Mouse (Mus musculus): ENCODE measurements around the gene Stk24. TPM values are rescaled to one million over a fixed set of nuclear protein-coding genes. Genes with fewer than 3 reads are reported as not detected.

Stk24 gene
- polyA plus RNA-seq, 1 experiment from 2014 or later, result 57.7 TPM

DNA sequence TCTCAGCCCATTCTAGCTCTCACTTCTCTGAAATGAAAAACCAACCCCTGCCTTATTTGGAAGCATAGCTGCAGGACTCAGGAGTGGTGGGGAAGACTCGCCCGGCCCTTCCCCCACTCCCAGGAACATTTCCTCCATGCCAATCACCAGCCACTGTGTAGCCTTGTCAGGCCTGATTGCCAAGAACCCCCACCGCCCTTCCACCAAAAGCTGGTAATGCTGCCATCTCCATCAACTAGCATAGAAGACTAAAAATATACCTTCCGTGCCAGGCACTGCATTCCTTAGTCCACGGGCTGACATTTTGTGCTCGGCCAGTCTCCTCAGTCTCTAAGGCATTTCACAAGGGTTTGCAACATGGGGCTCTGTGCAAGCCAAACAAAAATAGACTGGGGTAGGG is 109.3 kb downstream of the Stk24 start:
- no peak for DNase-seq (ENCODE audit: low spot score)

DNA sequence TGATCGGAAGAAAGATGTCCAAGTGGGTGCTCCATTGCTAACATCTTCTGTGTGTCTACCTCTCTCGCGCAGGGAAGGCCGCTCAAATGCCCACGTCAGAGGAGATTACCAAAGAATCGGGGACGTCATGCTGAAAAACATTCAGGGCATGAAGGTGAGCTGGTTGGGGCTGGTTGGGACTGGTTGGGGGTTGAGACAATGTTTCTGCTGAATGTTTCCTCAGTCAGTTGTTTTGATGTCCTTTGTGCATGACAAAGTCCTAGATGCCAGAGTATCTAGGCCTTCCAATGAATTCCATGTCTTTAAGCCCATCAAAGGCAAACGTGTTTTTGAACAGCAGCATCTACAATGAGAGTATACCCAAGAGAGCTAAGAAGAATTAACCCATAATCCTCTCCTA is 112.0 kb downstream of the Stk24 start:
- DNase-seq (ENCODE audit: low spot score), result no peak

DNA sequence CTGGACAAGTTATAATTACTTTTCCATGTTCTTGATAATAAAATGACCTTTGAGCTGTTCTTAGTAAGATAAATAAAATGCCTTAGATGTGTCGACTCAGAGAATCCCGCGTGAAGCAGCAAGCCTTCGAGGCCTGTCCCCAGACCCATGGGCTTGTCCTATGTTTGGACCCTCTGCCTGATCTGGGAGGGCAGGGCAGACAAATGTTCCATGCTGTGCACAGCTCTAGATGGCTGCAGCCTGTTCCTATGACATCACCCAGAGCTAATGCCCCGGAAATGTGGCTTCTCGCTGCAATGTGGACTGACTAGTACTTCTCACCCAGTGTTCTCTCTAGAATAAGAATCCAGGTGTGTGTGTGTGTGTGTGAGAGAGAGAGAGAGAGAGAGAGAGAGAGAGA is 115.4 kb downstream of the Stk24 start:
- DNase-seq (ENCODE audit: low spot score), result no peak

DNA sequence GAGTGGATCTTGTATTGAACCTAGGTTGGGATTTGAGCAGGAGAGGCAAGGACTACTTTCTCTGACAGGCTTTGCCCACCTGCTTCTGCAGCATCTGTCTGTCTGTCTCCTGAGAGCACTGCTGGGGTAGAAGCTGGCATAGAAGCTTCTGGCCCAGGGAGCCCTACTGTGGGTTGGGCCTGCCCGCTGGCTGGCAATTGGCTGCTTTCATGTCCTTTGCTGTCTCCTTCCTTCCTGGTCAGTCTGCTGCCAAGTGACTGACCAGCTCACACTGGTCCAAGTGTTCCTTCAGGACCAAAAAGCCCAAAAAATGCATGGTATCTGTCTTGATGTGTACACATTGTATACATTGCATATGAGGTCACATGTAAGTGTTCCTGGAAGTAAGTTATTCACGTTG is 115.9 kb downstream of the Stk24 start:
- DNase-seq (ENCODE audit: low spot score), result no peak

- DNase-seq (ENCODE audit: low spot score), result peak; percentile 29
Observed at GRCm38 (mm10) chr14:121262606-121263005, 117.2 kb downstream of the Stk24 start.

- DNase-seq (ENCODE audit: low spot score), result peak; percentile 31
Observed at GRCm38 (mm10) chr14:121261229-121261879, 118.5 kb downstream of the Stk24 start.

- peak; percentile 59 for DNase-seq (ENCODE audit: low spot score)
Observed at GRCm38 (mm10) chr14:121259789-121260188, 120.0 kb downstream of the Stk24 start.

- no peak for DNase-seq (ENCODE audit: low spot score)
Observed at GRCm38 (mm10) chr14:121259332-121259731, 120.5 kb downstream of the Stk24 start.

- no peak for DNase-seq (ENCODE audit: low spot score)
Observed at GRCm38 (mm10) chr14:121256896-121257295, 122.9 kb downstream of the Stk24 start.

DNA sequence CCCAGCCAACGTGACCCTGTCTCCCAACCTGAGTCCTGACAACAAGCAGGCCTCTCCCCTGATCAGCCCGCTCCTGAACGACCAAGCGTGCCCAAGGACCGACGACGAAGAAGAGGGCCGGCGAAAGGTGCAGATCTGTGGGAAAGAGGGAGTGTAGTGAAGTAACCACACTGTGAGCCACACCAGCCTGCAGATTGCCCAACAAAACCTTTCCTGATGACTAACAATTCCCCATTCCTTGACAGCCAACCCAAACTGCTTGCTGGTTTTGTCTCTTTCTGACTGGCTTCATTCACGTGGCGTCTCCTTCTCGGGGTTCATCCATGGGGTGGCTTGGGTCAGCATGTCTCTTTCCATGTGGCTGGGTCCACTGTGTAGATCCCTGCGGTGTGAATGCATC is 124.3 kb downstream of the Stk24 start:
- no peak for DNase-seq (ENCODE audit: low spot score)

- no peak for DNase-seq (ENCODE audit: low spot score)
Observed at GRCm38 (mm10) chr14:121254869-121255268, 124.9 kb downstream of the Stk24 start.

GRCm38 (mm10) chr14:121252542-121252941 is 127.3 kb downstream of the Stk24 start:
- DNase-seq (ENCODE audit: low spot score), result no peak

GRCm38 (mm10) chr14:121251708-121252107 is 128.1 kb downstream of the Stk24 start:
- no peak for DNase-seq (ENCODE audit: low spot score)

DNA sequence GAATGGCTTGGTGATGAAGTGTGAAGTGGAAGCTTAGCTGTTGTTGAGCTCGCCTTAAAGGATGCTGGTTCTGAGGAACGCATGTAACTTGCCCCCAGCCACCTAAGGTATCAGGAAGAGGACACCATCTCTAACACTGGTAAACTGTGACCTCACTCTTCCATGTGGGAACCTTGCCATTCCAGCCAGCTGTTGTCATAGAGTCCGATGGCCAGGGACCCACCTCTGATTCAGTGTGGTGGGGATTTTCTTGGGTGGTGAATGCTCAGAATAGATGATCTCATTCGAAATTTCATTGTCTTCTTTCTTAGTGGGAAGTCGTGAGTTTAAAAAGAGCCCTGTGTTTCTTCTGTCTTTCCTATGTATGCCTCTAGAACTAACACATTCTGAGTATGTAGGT is 128.7 kb downstream of the Stk24 start:
- no peak for DNase-seq (ENCODE audit: low spot score)

DNA sequence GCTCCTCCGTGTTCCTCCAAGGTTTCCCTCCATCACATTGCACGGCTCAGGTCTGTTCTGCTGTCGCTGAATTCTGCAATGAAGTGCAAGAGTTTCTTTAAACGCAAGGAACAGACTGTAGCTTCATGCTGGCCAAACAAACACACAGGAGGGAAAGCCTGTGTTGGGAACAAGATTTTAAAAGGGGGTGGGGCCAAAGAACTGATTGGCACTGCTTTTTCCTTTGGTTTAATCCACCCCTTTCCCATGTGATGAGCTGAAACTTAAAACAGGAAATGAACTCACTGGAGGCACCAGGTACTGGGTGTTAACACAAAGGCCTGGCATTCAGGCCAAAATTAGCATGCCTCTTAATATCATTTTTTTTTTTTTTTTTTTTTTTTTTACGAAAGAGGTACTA is 131.5 kb downstream of the Stk24 start:
- no peak for DNase-seq (ENCODE audit: low spot score)

DNA sequence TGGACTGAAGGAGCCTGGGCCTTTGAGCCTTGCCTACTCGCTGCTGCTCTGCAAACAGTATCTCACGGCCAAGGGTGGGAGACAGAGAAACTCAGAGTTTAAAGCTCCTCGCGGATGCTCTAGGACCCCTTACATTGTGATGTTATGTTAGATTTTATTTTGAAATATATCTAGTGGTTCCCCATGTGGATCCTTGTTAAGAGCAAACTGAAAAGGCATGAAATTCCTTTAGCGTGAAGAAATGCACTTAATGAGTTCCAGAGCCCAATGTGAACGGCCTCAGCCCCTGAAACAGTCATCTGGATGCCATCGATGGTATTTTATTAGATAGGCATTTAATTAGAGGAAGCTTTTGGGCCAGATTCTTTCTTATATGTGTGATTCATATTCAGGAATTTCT is 132.5 kb downstream of the Stk24 start:
- no peak for DNase-seq (ENCODE audit: low spot score)

- DNase-seq (ENCODE audit: low spot score), result no peak
Observed at GRCm38 (mm10) chr14:121246048-121246731, 133.6 kb downstream of the Stk24 start.

DNA sequence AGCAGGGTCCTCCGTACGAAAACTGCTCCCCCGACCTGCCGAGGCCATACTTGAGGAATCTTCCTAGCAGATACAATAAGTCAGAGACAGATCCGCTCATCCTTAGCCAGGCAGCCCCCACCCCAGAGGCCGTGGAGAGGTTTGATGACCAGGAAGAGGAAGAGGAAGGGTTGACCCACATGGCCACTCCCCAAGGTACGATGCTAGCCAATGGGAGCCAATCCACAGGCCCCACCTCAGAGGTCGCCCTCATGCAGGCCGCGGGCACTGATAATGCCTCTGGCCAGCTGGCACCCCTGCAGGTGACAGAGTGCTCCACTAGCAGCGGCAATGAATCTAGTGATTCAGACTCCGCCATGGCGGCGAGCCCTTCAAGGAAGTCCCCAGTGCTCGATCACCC is 135.7 kb downstream of the Stk24 start:
- no peak for DNase-seq (ENCODE audit: low spot score)

DNA sequence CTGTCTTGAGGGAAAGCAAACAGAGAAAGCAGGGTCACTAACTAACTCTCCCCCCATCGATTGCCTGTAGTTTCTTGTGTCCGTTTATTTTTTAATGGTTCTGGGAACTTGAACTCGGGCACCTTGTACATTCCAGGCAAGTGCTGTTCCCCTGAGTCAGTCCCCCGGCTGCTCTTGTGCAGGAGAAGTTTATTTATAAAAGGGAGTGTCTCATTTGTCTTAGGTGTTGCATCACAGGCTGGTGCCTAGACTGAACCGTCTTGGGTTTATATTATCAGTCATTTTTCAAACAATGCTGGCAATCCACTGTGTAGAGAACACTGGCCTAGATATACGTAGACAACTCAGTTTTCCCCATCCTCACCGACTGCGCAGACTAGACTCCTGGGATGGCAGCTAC is 140.4 kb downstream of the Stk24 start:
- no peak for DNase-seq (ENCODE audit: low spot score)

DNA sequence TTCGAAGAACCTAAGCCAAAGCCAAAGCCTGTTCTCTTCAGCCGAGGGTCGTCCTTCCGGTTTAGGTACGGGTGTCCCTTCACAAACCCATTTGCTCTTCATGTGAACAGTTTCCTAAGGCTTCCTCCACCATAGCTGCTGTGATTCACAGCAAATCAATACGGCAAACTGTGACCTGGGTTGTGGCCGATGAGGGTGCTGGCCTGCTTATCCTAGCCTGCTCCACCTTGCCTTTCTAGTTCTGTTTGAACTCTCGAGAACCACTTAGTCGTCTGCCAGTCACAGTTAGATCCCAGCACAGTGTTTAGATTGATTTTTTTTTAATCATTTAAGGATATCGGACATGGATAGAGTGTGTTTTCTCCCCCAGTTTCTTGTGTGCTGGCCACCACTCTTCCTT is 141.1 kb downstream of the Stk24 start:
- no peak for DNase-seq (ENCODE audit: low spot score)

DNA sequence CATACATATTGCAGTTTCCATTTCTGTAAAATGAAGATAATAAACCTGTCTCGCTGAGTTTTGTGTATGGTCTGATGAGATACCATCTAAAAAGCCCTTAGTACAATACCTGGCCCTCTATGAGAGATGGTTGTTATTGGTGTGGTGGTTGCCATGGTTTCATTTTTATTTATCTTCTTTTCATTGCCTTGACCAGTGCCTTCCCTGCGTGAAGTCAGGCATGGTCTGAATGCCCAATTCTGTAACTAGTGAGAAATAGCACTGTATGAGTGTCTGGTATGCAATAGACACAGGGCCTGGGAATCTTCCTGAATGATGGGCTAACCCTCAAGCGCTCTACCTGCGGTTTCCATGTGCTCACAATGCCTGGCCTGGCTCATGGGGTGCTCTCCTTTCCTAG is 143.1 kb downstream of the Stk24 start:
- no peak for DNase-seq (ENCODE audit: low spot score)
